Mouse (Mus musculus): ENCODE measurements around the gene Nipal4. TPM values are rescaled to one million over a fixed set of nuclear protein-coding genes. Genes with fewer than 3 reads are reported as not detected.

Nipal4 gene
- polyA plus RNA-seq (2012; rRNA removed), result 0.08 and 0.11 TPM in 2 replicates

DNA sequence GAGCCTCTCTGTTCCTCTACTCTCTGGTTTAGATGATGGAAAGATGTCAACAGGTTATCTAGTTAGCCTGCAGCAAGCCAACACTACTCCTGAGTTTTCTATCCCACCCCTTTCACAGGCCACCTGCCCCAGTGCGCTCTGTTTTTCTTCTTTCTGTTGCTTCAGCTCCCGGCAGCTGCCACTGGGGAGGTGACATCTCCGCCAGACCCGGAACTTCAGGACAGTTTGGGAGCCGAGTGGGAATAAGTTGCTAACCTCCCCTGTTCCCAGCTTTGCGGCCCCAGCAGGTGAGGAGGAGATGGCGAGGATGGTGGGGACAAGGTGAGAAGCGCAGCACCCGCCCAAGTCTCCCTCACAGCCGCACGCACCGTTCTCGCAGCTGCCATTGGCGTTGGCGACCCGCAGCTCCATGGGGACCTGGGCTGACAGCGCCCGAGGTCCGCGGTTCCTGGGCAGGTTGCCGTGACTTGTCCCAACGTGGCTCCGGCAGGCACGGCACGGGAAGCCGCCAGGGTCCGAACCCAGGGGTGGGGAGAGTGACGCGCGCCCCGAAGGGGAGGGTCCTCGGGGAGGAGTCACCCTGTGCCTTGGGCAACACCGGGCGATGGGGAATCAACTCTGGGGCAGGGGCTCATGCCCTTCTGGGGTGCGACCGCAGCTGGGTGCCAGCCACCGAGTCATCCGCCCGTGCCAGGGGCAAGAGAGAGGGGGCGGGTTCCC lies at the start of gene Nipal4:
TSS of gene Nipal4 (minus strand) at position 643 of the 720 bp plus-strand sequence.

Other genes starting within 250 kb of the Nipal4 start
- gene Lsm11, start 221.6 kb downstream of the Nipal4 start, polyA plus RNA-seq (2012; rRNA removed), result 1.5 and 1.6 TPM in 2 replicates
- gene Thg1l, start 211.0 kb downstream of the Nipal4 start, polyA plus RNA-seq (2012; rRNA removed), result 4.4 and 4.5 TPM in 2 replicates
- 0.02 TPM in 2 replicates for gene Sox30, start 186.2 kb downstream of the Nipal4 start, polyA plus RNA-seq (2012; rRNA removed)
- gene Gm12166, start 114.2 kb downstream of the Nipal4 start, polyA plus RNA-seq (2012; rRNA removed), result 2.5 and 3.9 TPM in 2 replicates
- 1.7 and 2.0 TPM in 2 replicates for gene Adam19, start 110.5 kb downstream of the Nipal4 start, polyA plus RNA-seq (2012; rRNA removed)
- gene Fndc9, start 69.0 kb upstream of the Nipal4 start, polyA plus RNA-seq (2012; rRNA removed), result not detected in 2 replicates
- gene Cyfip2, start 146.4 kb upstream of the Nipal4 start, polyA plus RNA-seq (2012; rRNA removed), result 3.7 and 4.7 TPM in 2 replicates
- 0.09 and 0.14 TPM in 2 replicates for gene Itk, start 223.0 kb upstream of the Nipal4 start, polyA plus RNA-seq (2012; rRNA removed)
- gene Fam71b, start 230.1 kb upstream of the Nipal4 start, polyA plus RNA-seq (2012; rRNA removed), result 0.05 and 0.06 TPM in 2 replicates

Measured in liver, embryonic 18 days (tissue).